Mouse (Mus musculus) hindbrain, postnatal 0 days (tissue): ENCODE data around the gene Hrg. TPM values are rescaled to one million over a fixed set of nuclear protein-coding genes. Genes with fewer than 3 reads are reported as not detected.
"Not testable (repeated sequence)": the region's sequence is repeated elsewhere in the genome, so short reads cannot be mapped to it uniquely, and the experiment has no call there.

Source experiments
- ATAC-seq: fragments of 200-750 bp; cut with Nextera tagmentation; 2 replicates; pipeline ENCODE4 v1.8.0; 2017; ENCODE audit warnings: mild to moderate bottlenecking, moderate TSS enrichment, moderate library complexity
- DNase-seq: peaks from one replicate; pipeline ENCODE4 v3.0.0-alpha.2; 2015; ENCODE audit warnings: low spot score
- H3K27ac ChIP-seq: fragments of 300-500 bp; sonication (generic); 2 replicates; pipeline ENCODE4 v1.5.1; 2014; ENCODE audit warnings: mild to moderate bottlenecking
- H3K27me3 ChIP-seq: fragments of 300-500 bp; sonication (generic); 2 replicates; pipeline ENCODE4 v1.6.1; 2014; ENCODE audit warnings: low read length, mixed read lengths; ENCODE audit not compliant: insufficient read depth
- H3K36me3 ChIP-seq: fragments of 300-500 bp; sonication (generic); 2 replicates; pipeline ENCODE4 v1.6.1; 2014; ENCODE audit warnings: low read length, mixed read lengths; ENCODE audit not compliant: insufficient read depth
- H3K4me1 ChIP-seq: fragments of 300-500 bp; sonication (generic); 2 replicates; pipeline ENCODE4 v1.6.1; 2014; ENCODE audit warnings: antibody characterized with exemption, low read length, mixed read lengths; ENCODE audit not compliant: insufficient read depth
- H3K4me2 ChIP-seq: fragments of 300-500 bp; sonication (generic); 2 replicates; pipeline ENCODE4 v1.6.1; 2014; ENCODE audit warnings: low read depth, mild to moderate bottlenecking, low read length, moderate library complexity, mixed read lengths
- H3K4me3 ChIP-seq: fragments of 300-500 bp; sonication (generic); 2 replicates; pipeline ENCODE4 v1.5.1; 2014; ENCODE audit warnings: low read length
- H3K9ac ChIP-seq: fragments of 300-500 bp; sonication (generic); replicated peaks from 2 replicates; pipeline ENCODE4 v1.6.1; 2014; ENCODE audit warnings: mild to moderate bottlenecking, low read length, moderate library complexity, mixed read lengths
- H3K9me3 ChIP-seq: fragments of 300-500 bp; sonication (generic); 2 replicates; pipeline ENCODE4 v1.6.1; 2016; ENCODE audit warnings: low read length, mixed read lengths
- CTCF ChIP-seq: IDR thresholded peaks from 2 replicates; pipeline ENCODE4 v1.5.1; 2016; ENCODE audit warnings: antibody characterized with exemption, control low read depth, low read depth
- WGBS: fragments of 180-500 bp; shearing (Covaris S2); extraction: QIAGEN DNeasy Blood & Tissue Kit; methylation state at CpG from one replicate; pipeline ENCODE4 v1.1.7; 2014; 5-methylcytosine and 5-hydroxymethylcytosine counted together
- polyA plus RNA-seq: library from polyadenylated mRNA; unstranded; fragments of >200 nt; fragmentation: Nextera tagmentation; extraction: Ambion mirVana; gene quantifications from 2 replicates; pipeline ENCODE4 v1.2.1, GENCODE M21; 2015
- total RNA-seq: library from RNA; depleted of rRNA; stranded (reverse); fragments of >200 nt; gene quantifications from 2 replicates; pipeline ENCODE4 v1.2.3, GENCODE M21; 2014; rRNA removed

The Hrg gene
- total and polyA plus RNA-seq, 2 experiments from 2014 or later, result not detected

DNA sequence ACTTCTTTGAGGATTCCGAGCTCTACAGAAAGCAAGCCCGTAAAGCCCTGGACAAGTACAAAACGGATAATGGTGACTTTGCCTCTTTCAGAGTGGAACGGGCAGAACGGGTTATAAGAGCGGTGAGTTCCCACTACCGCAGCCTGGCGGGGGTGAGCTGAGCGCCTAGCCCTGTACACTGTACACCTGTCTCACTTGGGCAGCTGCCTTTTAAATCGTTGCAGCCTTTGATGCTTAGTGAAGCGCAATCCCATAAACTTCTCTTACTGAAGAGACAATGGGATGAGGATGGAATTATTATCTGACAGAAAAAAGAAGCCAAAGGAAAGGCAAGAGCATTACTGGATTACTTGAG, 5.2 kb downstream of the Hrg start:
- Histone ChIP-seq H3K4me1 (no peaks in the 10 kb centered on the region), H3K27me3 (no peaks in the 10 kb centered on the region), H3K9ac (no peak overlapping the region), H3K27ac (no peak overlapping the region), H3K4me2 (no peak overlapping the region; the same call in 1 of the 2 replicates), H3K9me3 (no peaks in the 10 kb centered on the region), H3K4me3 (no peak overlapping the region), H3K36me3 (no peaks in the 10 kb centered on the region)
- WGBS, result 58% methylated on average over 11 of the region's 11 CpGs
- DNase-seq, result no peak
- TF ChIP-seq CTCF, result no peak
- 0 out of 2 replicates have a peak, but pooled peaks have one; percentile 35 for ATAC-seq

DNA sequence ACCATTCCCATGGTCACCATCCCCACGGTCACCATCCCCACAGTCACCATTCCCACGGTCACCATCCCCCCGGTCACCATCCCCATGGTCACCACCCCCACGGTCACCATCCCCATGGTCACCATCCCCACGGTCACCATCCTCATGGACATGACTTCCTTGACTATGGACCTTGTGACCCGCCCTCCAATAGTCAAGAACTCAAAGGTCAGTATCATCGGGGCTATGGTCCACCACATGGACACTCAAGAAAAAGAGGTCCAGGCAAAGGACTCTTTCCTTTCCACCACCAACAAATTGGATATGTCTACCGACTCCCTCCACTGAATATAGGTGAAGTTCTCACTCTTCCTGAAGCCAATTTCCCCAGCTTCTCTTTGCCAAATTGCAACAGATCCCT, 10.2 kb downstream of the Hrg start:
- no peak for ATAC-seq
- no peak for DNase-seq
- Histone ChIP-seq H3K4me3 (no peak overlapping the region), H3K4me1 (no peaks in the 10 kb centered on the region), H3K9me3 (no peaks in the 10 kb centered on the region), H3K36me3 (no peaks in the 10 kb centered on the region), H3K9ac (no peak overlapping the region), H3K27ac (no peak overlapping the region), H3K27me3 (no peaks in the 10 kb centered on the region), H3K4me2 (no peak overlapping the region)
- 92% methylated on average over 8 of the region's 8 CpGs for WGBS
- no peak for TF ChIP-seq CTCF

DNA sequence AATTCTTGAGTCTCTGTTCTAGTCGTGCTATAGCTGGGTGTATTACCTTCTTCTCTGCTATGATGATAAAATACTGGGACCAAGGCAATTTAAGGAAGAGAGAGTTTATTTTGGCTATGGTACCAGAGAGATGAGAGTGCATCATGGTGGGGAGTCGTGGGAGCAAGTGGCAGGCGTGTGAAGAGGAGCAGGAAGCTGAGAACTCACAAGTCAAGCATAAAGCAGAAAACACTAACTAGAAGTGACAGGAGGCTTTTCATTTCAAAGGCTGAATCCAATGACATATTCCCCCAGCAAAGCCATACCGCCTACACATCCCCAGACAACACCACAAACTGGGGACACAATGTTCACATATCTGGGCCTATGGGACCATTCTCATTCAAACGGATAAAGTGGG, 11.4 kb downstream of the Hrg start:
- TF ChIP-seq CTCF, result no peak
- Histone ChIP-seq H3K4me3 (no peak overlapping the region), H3K4me1 (no peaks in the 10 kb centered on the region), H3K9ac (no peak overlapping the region), H3K4me2 (no peak overlapping the region), H3K9me3 (no peaks in the 10 kb centered on the region), H3K27me3 (no peaks in the 10 kb centered on the region), H3K36me3 (no peaks in the 10 kb centered on the region), H3K27ac (no peak overlapping the region)
- 75% methylated on average over 5 of the region's 5 CpGs for WGBS
- DNase-seq, result no peak
- ATAC-seq, result no peak

DNA sequence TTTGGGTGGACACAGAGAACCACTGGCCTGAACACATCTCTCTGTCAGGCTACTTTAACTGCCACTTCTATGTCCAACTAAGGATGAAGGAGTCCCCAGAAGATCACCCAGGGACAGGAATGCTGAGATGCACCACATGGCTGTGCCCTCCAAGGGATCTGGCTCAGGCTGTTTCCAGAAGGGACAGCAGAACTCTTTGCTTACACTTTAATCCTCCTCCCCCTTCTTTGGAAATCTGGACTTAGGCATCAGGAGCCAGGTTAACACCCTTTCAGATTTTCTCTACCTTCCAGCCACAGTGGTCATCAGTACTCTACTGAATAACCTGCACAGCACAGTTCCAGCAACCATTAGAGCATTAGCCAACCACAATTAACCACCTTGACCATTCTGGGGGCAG, 12.4 kb downstream of the Hrg start:
- Histone ChIP-seq H3K27ac (no peak overlapping the region), H3K4me1 (no peaks in the 10 kb centered on the region), H3K9me3 (no peaks in the 10 kb centered on the region), H3K9ac (no peak overlapping the region), H3K36me3 (no peaks in the 10 kb centered on the region), H3K4me3 (no peak overlapping the region), H3K27me3 (no peaks in the 10 kb centered on the region), H3K4me2 (no peak overlapping the region)
- no peak for ATAC-seq
- no peak for DNase-seq
- no peak for TF ChIP-seq CTCF

DNA sequence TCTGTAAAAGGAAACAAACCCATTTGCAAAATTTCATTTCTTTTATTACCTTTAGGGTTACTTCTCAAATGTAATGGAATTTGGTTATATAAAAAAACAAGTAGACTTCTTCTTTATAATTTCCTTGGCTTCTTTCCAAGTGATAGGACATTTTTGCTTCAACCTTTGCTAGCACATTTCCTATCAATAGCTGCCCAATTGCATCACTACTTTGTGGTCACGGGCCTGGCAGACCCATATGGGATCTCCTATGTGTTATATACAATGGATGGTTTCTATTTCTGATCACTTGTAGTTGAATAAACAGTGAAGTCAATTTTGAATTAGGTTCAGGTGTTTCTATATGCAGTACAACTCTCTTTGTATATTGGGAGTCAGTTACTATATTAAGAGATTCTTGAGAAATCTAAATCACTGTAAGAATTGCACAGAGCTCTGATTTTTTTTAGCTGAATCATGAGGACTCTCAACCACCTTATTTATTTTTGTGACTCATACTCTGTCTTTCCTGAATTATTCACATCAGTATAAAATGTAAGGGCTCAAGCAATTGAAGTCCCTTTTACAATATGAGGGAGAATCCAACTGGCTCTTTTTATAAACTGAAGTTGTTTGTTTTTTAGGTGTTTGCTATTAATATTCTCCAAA, 16.6 kb downstream of the Hrg start:
- Histone ChIP-seq H3K4me1 (no peaks in the 10 kb centered on the region), H3K27me3 (no peaks in the 10 kb centered on the region), H3K9ac (no peak overlapping the region), H3K4me3 (no peak overlapping the region), H3K4me2 (no peak overlapping the region), H3K27ac (no peak overlapping the region), H3K9me3 (no peaks in the 10 kb centered on the region), H3K36me3 (no peaks in the 10 kb centered on the region)
- ATAC-seq, result no peak
- no peak for TF ChIP-seq CTCF
- WGBS, result 73% methylated on average over 1 of the region's 1 CpGs
- no peak for DNase-seq

DNA sequence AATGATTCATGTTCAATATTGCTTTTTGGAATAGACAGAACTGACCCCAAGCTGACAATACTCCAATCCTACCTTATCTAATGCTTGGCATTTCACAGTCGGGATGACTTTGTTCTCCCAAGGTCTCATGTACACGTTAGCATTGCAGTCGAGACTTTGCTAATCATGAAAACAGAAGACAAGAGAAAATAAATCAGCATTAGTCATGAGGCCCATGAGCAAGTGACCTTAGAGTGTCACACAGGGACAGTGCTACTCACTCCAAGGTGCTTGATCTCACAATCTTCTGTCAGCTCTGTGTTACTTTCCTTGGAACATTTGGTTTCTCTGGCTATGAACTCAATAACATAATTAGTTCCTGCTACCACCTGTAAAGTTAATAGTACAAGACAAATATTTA, 46.1 kb downstream of the Hrg start:
- not testable (repeated sequence) for H3K27ac ChIP-seq, H3K9ac ChIP-seq, H3K4me2 ChIP-seq, H3K36me3 ChIP-seq, H3K9me3 ChIP-seq, H3K4me1 ChIP-seq, DNase-seq, H3K4me3 ChIP-seq, H3K27me3 ChIP-seq, ATAC-seq
- 87% methylated on average over 3 of the region's 3 CpGs for WGBS

Other genes starting within 250 kb of the Hrg start
- not detected in 2 replicates for gene Crygs, start 139.5 kb upstream of the Hrg start, total RNA-seq
- gene Crygs, start 139.5 kb upstream of the Hrg start, polyA plus RNA-seq, result 0.28 and 0.35 TPM in 2 replicates
- 13.2 and 16.9 TPM in 2 replicates for gene Tbccd1, start 93.4 kb upstream of the Hrg start, total RNA-seq
- 17.2 and 17.5 TPM in 2 replicates for gene Tbccd1, start 93.4 kb upstream of the Hrg start, polyA plus RNA-seq
- 41.2 and 58.9 TPM in 2 replicates for gene Dnajb11, start 93.2 kb upstream of the Hrg start, total RNA-seq
- gene Dnajb11, start 93.2 kb upstream of the Hrg start, polyA plus RNA-seq, result 86.9 and 87.1 TPM in 2 replicates
- gene Ahsg, start 59.8 kb upstream of the Hrg start, total RNA-seq, result not detected in 2 replicates
- gene Ahsg, start 59.8 kb upstream of the Hrg start, polyA plus RNA-seq, result not detected in 2 replicates
- not detected in 2 replicates for gene Fetub, start 32.7 kb upstream of the Hrg start, total RNA-seq
- gene Fetub, start 32.7 kb upstream of the Hrg start, polyA plus RNA-seq, result 0.10 TPM in 1 of 2 replicates, not detected in the other
- not detected in 2 replicates for gene Kng2, start 78.4 kb downstream of the Hrg start, total RNA-seq
- 0.11 TPM in 2 replicates for gene Kng2, start 78.4 kb downstream of the Hrg start, polyA plus RNA-seq
- not detected in 2 replicates for gene Kng1, start 106.8 kb downstream of the Hrg start, total RNA-seq
- gene Kng1, start 106.8 kb downstream of the Hrg start, polyA plus RNA-seq, result 0.16 TPM in 1 of 2 replicates, not detected in the other
- gene Eif4a2, start 156.4 kb downstream of the Hrg start, total RNA-seq, result 490 and 513 TPM in 2 replicates
- gene Eif4a2, start 156.4 kb downstream of the Hrg start, polyA plus RNA-seq, result 260 and 265 TPM in 2 replicates
- gene Rfc4, start 176.7 kb downstream of the Hrg start, total RNA-seq, result 8.6 and 22.1 TPM in 2 replicates
- gene Rfc4, start 176.7 kb downstream of the Hrg start, polyA plus RNA-seq, result 31.6 and 35.7 TPM in 2 replicates
- not detected in 2 replicates for gene Adipoq, start 195.5 kb downstream of the Hrg start, total RNA-seq
- gene Adipoq, start 195.5 kb downstream of the Hrg start, polyA plus RNA-seq, result not detected in 2 replicates